Mouse (Mus musculus) kidney, embryonic 16.5 days (tissue): ENCODE measurements around the gene Lypd4. TPM values are rescaled to one million over a fixed set of nuclear protein-coding genes. Genes with fewer than 3 reads are reported as not detected.
"Not testable (repeated sequence)": the region's sequence is repeated elsewhere in the genome, so short reads cannot be mapped to it uniquely, and the experiment has no call there.

ENCODE experiments used
- ATAC-seq: fragments of 200-750 bp; cut with Nextera tagmentation; 2 replicates; pipeline ENCODE4 v1.8.0; 2017; ENCODE audit warnings: moderate TSS enrichment; ENCODE audit not compliant: low FRiP score, low TSS enrichment
- H3K27ac ChIP-seq: fragments of 300-500 bp; sonication (generic); 2 replicates; pipeline ENCODE4 v1.5.1; 2014; ENCODE audit warnings: low read length
- H3K27me3 ChIP-seq: fragments of 300-500 bp; sonication (generic); 2 replicates; pipeline ENCODE4 v1.6.1; 2014; ENCODE audit warnings: low read length, control low read depth, mixed read lengths; ENCODE audit not compliant: insufficient read depth
- H3K36me3 ChIP-seq: fragments of 300-500 bp; sonication (generic); 2 replicates; pipeline ENCODE4 v1.6.1; 2014; ENCODE audit warnings: low read length, control low read depth, mixed read lengths; ENCODE audit not compliant: insufficient read depth
- H3K4me1 ChIP-seq: fragments of 300-500 bp; sonication (generic); 2 replicates; pipeline ENCODE4 v1.6.1; 2014; ENCODE audit warnings: low read length, control low read depth, mixed read lengths; ENCODE audit not compliant: insufficient read depth
- H3K4me2 ChIP-seq: fragments of 300-500 bp; sonication (generic); replicated peaks from 2 replicates; pipeline ENCODE4 v1.6.1; 2014; ENCODE audit warnings: low read depth, low read length
- H3K4me3 ChIP-seq: fragments of 300-500 bp; sonication (generic); 2 replicates; pipeline ENCODE4 v1.5.1; 2014; ENCODE audit warnings: mild to moderate bottlenecking, low read length
- H3K9ac ChIP-seq: fragments of 300-500 bp; sonication (generic); replicated peaks from 2 replicates; pipeline ENCODE4 v1.6.1; 2014; ENCODE audit warnings: low read length
- H3K9me3 ChIP-seq: fragments of 300-500 bp; sonication (generic); 2 replicates; pipeline ENCODE4 v1.6.1; 2016; ENCODE audit warnings: low read length, control low read depth
- WGBS: fragments of 180-500 bp; shearing (Covaris S2); extraction: QIAGEN DNeasy Blood & Tissue Kit; methylation state at CpG from one replicate; pipeline ENCODE4 v1.1.7; 2014; 5-methylcytosine and 5-hydroxymethylcytosine counted together
- polyA plus RNA-seq: library from polyadenylated mRNA; unstranded; fragments of >200 nt; fragmentation: Nextera tagmentation; extraction: Ambion mirVana; gene quantifications from 2 replicates; pipeline ENCODE4 v1.2.1, GENCODE M21; 2015

Lypd4 gene
- polyA plus RNA-seq, 1 experiment from 2014 or later = not detected

- no peaks in the 10 kb centered on the region for H3K36me3 ChIP-seq
- H3K27ac ChIP-seq = peak overlapping the region; percentile 73
- no peaks in the 10 kb centered on the region for H3K27me3 ChIP-seq
- ATAC-seq = no peak
- peak overlapping the region; percentile 62 for H3K4me3 ChIP-seq
- no peaks in the 10 kb centered on the region for H3K9me3 ChIP-seq
- 44% methylated on average over 2 of the region's 2 CpGs for WGBS
- peak overlapping the region; percentile 94 for H3K4me2 ChIP-seq
- peaks cover 31% of the 10 kb centered on the region for H3K4me1 ChIP-seq
- peak overlapping the region; percentile 88 for H3K9ac ChIP-seq
These were observed 32.5 kb upstream of the Lypd4 start for GRCm38 (mm10) chr7:24902264-24902629.

- H3K27ac ChIP-seq = peak overlapping the region; percentile 73
- 42% methylated on average over 1 of the region's 1 CpGs for WGBS
- peaks cover 27% of the 10 kb centered on the region for H3K4me1 ChIP-seq
- no peaks in the 10 kb centered on the region for H3K9me3 ChIP-seq
- H3K27me3 ChIP-seq = no peaks in the 10 kb centered on the region
- H3K9ac ChIP-seq = peak overlapping the region; percentile 88
- peak overlapping the region; percentile 94; the same call in 1 of the 2 replicates for H3K4me2 ChIP-seq
- H3K36me3 ChIP-seq = no peaks in the 10 kb centered on the region
- no peak for ATAC-seq
- H3K4me3 ChIP-seq = no peak overlapping the region
These were observed 32.1 kb upstream of the Lypd4 start for GRCm38 (mm10) chr7:24901842-24902241.

- H3K36me3 ChIP-seq = no peaks in the 10 kb centered on the region
- no peak for ATAC-seq
These were observed 31.4 kb upstream of the Lypd4 start for GRCm38 (mm10) chr7:24901114-24901513.

GRCm38 (mm10) chr7:24897959-24898358, 28.2 kb upstream of the Lypd4 start:
- Histone ChIP-seq H3K4me1 (peaks cover 5% of the 10 kb centered on the region; the same call in 1 of the 2 replicates), H3K36me3 (no peaks in the 10 kb centered on the region), H3K9ac (no peak overlapping the region), H3K27me3 (no peaks in the 10 kb centered on the region), H3K4me3 (no peak overlapping the region), H3K27ac (no peak overlapping the region), H3K4me2 (no peak overlapping the region), H3K9me3 (no peaks in the 10 kb centered on the region)
- no peak for ATAC-seq
- WGBS = 77% methylated on average over 5 of the region's 5 CpGs

More at GRCm38 (mm10) chr7:24901114-24901513, 31.4 kb upstream of the Lypd4 start:
- H3K9ac ChIP-seq = no peak overlapping the region
- no peak overlapping the region for H3K27ac ChIP-seq
- H3K4me1 ChIP-seq = peaks cover 19% of the 10 kb centered on the region
- no peaks in the 10 kb centered on the region for H3K9me3 ChIP-seq
- H3K4me3 ChIP-seq = no peak overlapping the region
- H3K27me3 ChIP-seq = no peaks in the 10 kb centered on the region
- no peak overlapping the region for H3K4me2 ChIP-seq
- 77% methylated on average over 6 of the region's 6 CpGs for WGBS

GRCm38 (mm10) chr7:24897224-24897623, 27.5 kb upstream of the Lypd4 start, which contains the start of gene Cd79a:
Cd79a (plus strand) TSS chr7:24897381.
- WGBS = 60% methylated on average over 12 of the region's 12 CpGs
- Histone ChIP-seq H3K27me3 (no peaks in the 10 kb centered on the region), H3K36me3 (no peaks in the 10 kb centered on the region), H3K4me2 (no peak within 1 kb of the TSS), H3K9me3 (no peaks in the 10 kb centered on the region), H3K4me1 (peaks cover 4% of the 10 kb centered on the region; the same call in 1 of the 2 replicates), H3K9ac (no peak within 1 kb of the TSS), H3K4me3 (no peak within 1 kb of the TSS), H3K27ac (no peak within 1 kb of the TSS)
- ATAC-seq = no peak

- Histone ChIP-seq H3K9me3 (no peaks in the 10 kb centered on the region), H3K4me3 (no peak overlapping the region), H3K27ac (no peak overlapping the region), H3K9ac (no peak overlapping the region), H3K27me3 (no peaks in the 10 kb centered on the region), H3K36me3 (no peaks in the 10 kb centered on the region), H3K4me2 (no peak overlapping the region), H3K4me1 (no peaks in the 10 kb centered on the region)
- 63% methylated on average over 8 of the region's 8 CpGs for WGBS
- ATAC-seq = no peak
These were observed 26.5 kb upstream of the Lypd4 start for GRCm38 (mm10) chr7:24896269-24896668.

GRCm38 (mm10) chr7:24895749-24896148, 26.0 kb upstream of the Lypd4 start:
- H3K27ac ChIP-seq, H3K4me3 ChIP-seq, H3K27me3 ChIP-seq, H3K9me3 ChIP-seq, H3K4me2 ChIP-seq, H3K4me1 ChIP-seq, ATAC-seq, H3K9ac ChIP-seq, H3K36me3 ChIP-seq: not testable (repeated sequence)
- 98% methylated on average over 2 of the region's 2 CpGs for WGBS

- no peak for ATAC-seq
- Histone ChIP-seq H3K27ac (no peak overlapping the region), H3K4me2 (no peak overlapping the region), H3K9me3 (no peaks in the 10 kb centered on the region), H3K9ac (no peak overlapping the region), H3K4me1 (peaks cover 19% of the 10 kb centered on the region), H3K36me3 (peaks cover 36% of the 10 kb centered on the region), H3K27me3 (no peaks in the 10 kb centered on the region), H3K4me3 (no peak overlapping the region)
- 62% methylated on average over 2 of the region's 2 CpGs for WGBS
These were observed 22.4 kb upstream of the Lypd4 start for GRCm38 (mm10) chr7:24892125-24892583.

- H3K9me3 ChIP-seq = no peaks in the 10 kb centered on the region
- no peak overlapping the region for H3K4me3 ChIP-seq
- H3K9ac ChIP-seq = no peak overlapping the region
- no peak overlapping the region for H3K27ac ChIP-seq
- 78% methylated on average over 3 of the region's 3 CpGs for WGBS
- H3K4me2 ChIP-seq = no peak overlapping the region
- no peak for ATAC-seq
- no peaks in the 10 kb centered on the region for H3K27me3 ChIP-seq
- H3K4me1 ChIP-seq = peaks cover 26% of the 10 kb centered on the region
- peaks cover 43% of the 10 kb centered on the region for H3K36me3 ChIP-seq
These were observed 21.7 kb upstream of the Lypd4 start for GRCm38 (mm10) chr7:24891241-24892124.
